Mouse (Mus musculus) hindbrain, embryonic 15.5 days (tissue): ENCODE results near the gene H2-M5. TPM values are rescaled to one million over a fixed set of nuclear protein-coding genes. Genes with fewer than 3 reads are reported as not detected.

Experiments used
- ATAC-seq: fragments of 200-750 bp; cut with Nextera tagmentation; 2 replicates; pipeline ENCODE4 v1.8.0; 2017; ENCODE audit warnings: low read depth, moderate number of reproducible peaks, moderate TSS enrichment; ENCODE audit not compliant: low FRiP score
- H3K27ac ChIP-seq: fragments of 300-500 bp; sonication (generic); replicated peaks from 2 replicates; pipeline ENCODE4 v1.5.1; 2015; ENCODE audit warnings: mild to moderate bottlenecking, inconsistent platforms
- H3K27me3 ChIP-seq: fragments of 300-500 bp; sonication (generic); 2 replicates; pipeline ENCODE4 v1.6.1; 2015; ENCODE audit warnings: control low read depth, inconsistent platforms
- H3K36me3 ChIP-seq: fragments of 300-500 bp; sonication (generic); 2 replicates; pipeline ENCODE4 v1.6.1; 2015; ENCODE audit warnings: control low read depth, inconsistent platforms
- H3K4me1 ChIP-seq: fragments of 300-500 bp; sonication (generic); replicated peaks from 2 replicates; pipeline ENCODE4 v1.6.1; 2015; ENCODE audit warnings: control low read depth, inconsistent platforms
- H3K4me2 ChIP-seq: fragments of 300-500 bp; sonication (generic); 2 replicates; pipeline ENCODE4 v1.6.1; 2015; ENCODE audit warnings: moderate library complexity, mild to moderate bottlenecking, inconsistent platforms
- H3K4me3 ChIP-seq: fragments of 300-500 bp; sonication (generic); 2 replicates; pipeline ENCODE4 v1.5.1; 2015; ENCODE audit warnings: mild to moderate bottlenecking, inconsistent platforms
- H3K9ac ChIP-seq: fragments of 300-500 bp; sonication (generic); 2 replicates; pipeline ENCODE4 v1.6.1; 2015; ENCODE audit warnings: inconsistent platforms
- H3K9me3 ChIP-seq: fragments of 300-500 bp; sonication (generic); 2 replicates; pipeline ENCODE4 v1.6.1; 2016; ENCODE audit warnings: control low read depth, inconsistent platforms
- WGBS: fragments of 180-500 bp; shearing (Covaris S2); methylation state at CpG from one replicate; pipeline ENCODE4 v1.1.7; 2015; 5-methylcytosine and 5-hydroxymethylcytosine counted together
- polyA plus RNA-seq: library from polyadenylated mRNA; unstranded; fragments of >200 nt; fragmentation: Nextera tagmentation; extraction: Ambion mirVana; gene quantifications from 2 replicates; pipeline ENCODE4 v1.2.1, GENCODE M21; 2015

The H2-M5 gene
- polyA plus RNA-seq, 1 experiment from 2014 or later: 2.5 TPM

- peaks cover 33% of the 10 kb centered on the region for H3K27me3 ChIP-seq
- peak within 1 kb of the TSS; percentile 39 for H3K4me3 ChIP-seq
- H3K36me3 ChIP-seq: no peaks in the 10 kb centered on the region
- peak within 1 kb of the TSS; percentile 28; the same call in 1 of the 2 replicates for H3K9ac ChIP-seq
- ATAC-seq: no peak
- H3K9me3 ChIP-seq: no peaks in the 10 kb centered on the region
- peaks cover 32% of the 10 kb centered on the region for H3K4me1 ChIP-seq
- 3% methylated on average over 59 of the region's 59 CpGs for WGBS
- no peak within 1 kb of the TSS for H3K27ac ChIP-seq
- H3K4me2 ChIP-seq: peak within 1 kb of the TSS; percentile 66
These were observed 46.4 kb downstream of the H2-M5 start, which contains the start of gene Rnf39 for GRCm38 (mm10) chr17:36942791-36943471. TSS of gene Rnf39 (plus strand) at chr17:36942918.

GRCm38 (mm10) chr17:36942391-36942790, 46.9 kb downstream of the H2-M5 start:
- Histone ChIP-seq H3K9ac (no peak overlapping the region), H3K9me3 (no peaks in the 10 kb centered on the region)

GRCm38 (mm10) chr17:36938056-36938455, 51.3 kb downstream of the H2-M5 start:
- peaks cover 16% of the 10 kb centered on the region for H3K27me3 ChIP-seq
- no peaks in the 10 kb centered on the region for H3K9me3 ChIP-seq
- no peak for ATAC-seq
- H3K27ac ChIP-seq: no peak overlapping the region
- no peak overlapping the region for H3K4me3 ChIP-seq
- H3K36me3 ChIP-seq: no peaks in the 10 kb centered on the region
- H3K9ac ChIP-seq: no peak overlapping the region
- WGBS: 93% methylated on average over 2 of the region's 2 CpGs
- no peak overlapping the region for H3K4me2 ChIP-seq
- H3K4me1 ChIP-seq: peaks cover 7% of the 10 kb centered on the region

More at GRCm38 (mm10) chr17:36942391-36942790, 46.9 kb downstream of the H2-M5 start:
- no peak overlapping the region for H3K27ac ChIP-seq
- no peaks in the 10 kb centered on the region for H3K36me3 ChIP-seq
- peaks cover 33% of the 10 kb centered on the region for H3K27me3 ChIP-seq
- H3K4me3 ChIP-seq: peak overlapping the region; percentile 39
- H3K4me2 ChIP-seq: peak overlapping the region; percentile 66
- peaks cover 29% of the 10 kb centered on the region for H3K4me1 ChIP-seq
- no peak for ATAC-seq
- 52% methylated on average over 10 of the region's 10 CpGs for WGBS

Other genes starting within 250 kb of the H2-M5 start
- not detected in 2 replicates for gene H2-M10.5, start 216.6 kb downstream of the H2-M5 start, polyA plus RNA-seq
- not detected in 2 replicates for gene H2-M10.6, start 177.4 kb downstream of the H2-M5 start, polyA plus RNA-seq
- 49.9 and 50.8 TPM in 2 replicates for gene Trim26, start 152.4 kb downstream of the H2-M5 start, polyA plus RNA-seq
- 0.64 and 0.83 TPM in 2 replicates for gene Trim15, start 122.3 kb downstream of the H2-M5 start, polyA plus RNA-seq
- 1.4 and 1.7 TPM in 2 replicates for gene Trim10, start 120.0 kb downstream of the H2-M5 start, polyA plus RNA-seq
- gene Trim40, start 99.4 kb downstream of the H2-M5 start, polyA plus RNA-seq: 0.06 and 0.14 TPM in 2 replicates
- not detected in 2 replicates for gene Trim31, start 91.4 kb downstream of the H2-M5 start, polyA plus RNA-seq
- 1.5 and 1.7 TPM in 2 replicates for gene Rnf39, start 46.6 kb downstream of the H2-M5 start, polyA plus RNA-seq
- gene Ppp1r11, start 37.8 kb downstream of the H2-M5 start, polyA plus RNA-seq: 154 and 168 TPM in 2 replicates
- 55.2 and 55.6 TPM in 2 replicates for gene Znrd1, start 31.0 kb downstream of the H2-M5 start, polyA plus RNA-seq
- gene Znrd1as, start 30.9 kb downstream of the H2-M5 start, polyA plus RNA-seq: 5.4 and 5.8 TPM in 2 replicates
- 0.30 and 0.38 TPM in 2 replicates for gene 2410137M14Rik, start 8.3 kb downstream of the H2-M5 start, polyA plus RNA-seq
- 222 and 250 TPM in 2 replicates for gene Zfp57, start 11.6 kb upstream of the H2-M5 start, polyA plus RNA-seq
- 2.3 TPM in 2 replicates for gene Mog, start 33.9 kb upstream of the H2-M5 start, polyA plus RNA-seq
- gene Gabbr1, start 56.4 kb upstream of the H2-M5 start, polyA plus RNA-seq: 85.2 and 86.0 TPM in 2 replicates
- gene Olfr90, start 99.0 kb upstream of the H2-M5 start, polyA plus RNA-seq: 0.08 TPM in 1 of 2 replicates, not detected in the other
- gene Olfr91, start 108.7 kb upstream of the H2-M5 start, polyA plus RNA-seq: not detected in 2 replicates
- gene Olfr92, start 130.6 kb upstream of the H2-M5 start, polyA plus RNA-seq: not detected in 2 replicates
- not detected in 2 replicates for gene Olfr93, start 172.0 kb upstream of the H2-M5 start, polyA plus RNA-seq
- 0.17 TPM in 1 of 2 replicates, not detected in the other for gene Ubd, start 204.4 kb upstream of the H2-M5 start, polyA plus RNA-seq
- not detected in 2 replicates for gene Olfr94, start 211.5 kb upstream of the H2-M5 start, polyA plus RNA-seq
- gene Olfr95, start 223.6 kb upstream of the H2-M5 start, polyA plus RNA-seq: 0.05 TPM in 1 of 2 replicates, not detected in the other
- not detected in 2 replicates for gene Olfr96, start 230.6 kb upstream of the H2-M5 start, polyA plus RNA-seq
- not detected in 2 replicates for gene Olfr97, start 247.8 kb upstream of the H2-M5 start, polyA plus RNA-seq